Mouse (Mus musculus): ENCODE data around the gene Gm49388.

Gene Gm49388

GRCm38 (mm10) chr7:127785308-127785707, at the start of gene Gm49388:
TSS of gene Gm49388 (plus strand) at chr7:127785608.
- DNase-seq: no peak

- DNase-seq: peak; percentile 79
Observed at GRCm38 (mm10) chr7:127744366-127745045, 40.9 kb upstream of the Gm49388 start, which contains the start of gene Fbxl19. TSS of gene Fbxl19 (plus strand) at chr7:127744543.

- DNase-seq: peak; percentile 97
Observed at GRCm38 (mm10) chr7:127745251-127745651, 40.2 kb upstream of the Gm49388 start.

DNA sequence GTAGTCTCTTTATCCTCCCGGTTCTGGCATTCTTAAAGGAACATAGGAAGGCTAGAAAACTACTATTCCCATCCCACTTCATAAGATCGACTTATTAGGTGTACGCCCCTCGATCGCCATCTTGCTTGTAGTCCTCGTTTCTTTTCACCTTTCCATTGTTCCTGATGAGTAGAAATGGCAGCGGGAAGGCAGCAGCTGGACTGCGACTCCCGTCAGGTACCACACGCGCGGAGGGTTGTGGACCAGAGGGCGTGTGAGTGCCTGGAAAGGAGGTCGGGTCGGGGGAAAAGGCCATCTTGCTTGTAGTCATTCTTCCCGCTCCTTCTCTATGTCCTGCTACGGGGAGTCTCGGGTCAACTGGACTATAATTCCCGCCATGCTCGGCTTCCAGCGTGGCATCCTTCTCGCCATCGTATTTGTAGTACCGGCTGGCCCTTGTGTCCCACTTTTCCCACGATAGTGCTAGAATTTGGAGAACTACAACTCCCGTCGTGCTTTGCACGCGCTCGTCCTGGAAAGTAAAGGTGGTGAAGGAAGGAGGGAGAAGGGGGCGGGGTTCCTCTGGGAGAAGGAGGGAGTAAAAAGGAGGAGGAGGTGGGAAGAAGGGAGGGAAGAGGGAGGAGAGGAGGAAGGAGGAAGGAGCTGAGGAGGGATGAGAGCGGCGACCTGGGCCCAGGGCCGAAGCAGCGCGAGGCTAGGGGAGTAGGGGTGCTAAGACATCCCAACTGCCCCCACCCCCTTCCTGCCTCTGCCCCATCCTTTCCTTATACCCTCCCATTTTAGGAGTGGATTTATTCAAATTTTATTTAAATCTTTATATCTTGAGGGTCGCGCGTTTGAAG, 39.5 kb upstream of the Gm49388 start:
- peak; percentile 99 for DNase-seq

DNA sequence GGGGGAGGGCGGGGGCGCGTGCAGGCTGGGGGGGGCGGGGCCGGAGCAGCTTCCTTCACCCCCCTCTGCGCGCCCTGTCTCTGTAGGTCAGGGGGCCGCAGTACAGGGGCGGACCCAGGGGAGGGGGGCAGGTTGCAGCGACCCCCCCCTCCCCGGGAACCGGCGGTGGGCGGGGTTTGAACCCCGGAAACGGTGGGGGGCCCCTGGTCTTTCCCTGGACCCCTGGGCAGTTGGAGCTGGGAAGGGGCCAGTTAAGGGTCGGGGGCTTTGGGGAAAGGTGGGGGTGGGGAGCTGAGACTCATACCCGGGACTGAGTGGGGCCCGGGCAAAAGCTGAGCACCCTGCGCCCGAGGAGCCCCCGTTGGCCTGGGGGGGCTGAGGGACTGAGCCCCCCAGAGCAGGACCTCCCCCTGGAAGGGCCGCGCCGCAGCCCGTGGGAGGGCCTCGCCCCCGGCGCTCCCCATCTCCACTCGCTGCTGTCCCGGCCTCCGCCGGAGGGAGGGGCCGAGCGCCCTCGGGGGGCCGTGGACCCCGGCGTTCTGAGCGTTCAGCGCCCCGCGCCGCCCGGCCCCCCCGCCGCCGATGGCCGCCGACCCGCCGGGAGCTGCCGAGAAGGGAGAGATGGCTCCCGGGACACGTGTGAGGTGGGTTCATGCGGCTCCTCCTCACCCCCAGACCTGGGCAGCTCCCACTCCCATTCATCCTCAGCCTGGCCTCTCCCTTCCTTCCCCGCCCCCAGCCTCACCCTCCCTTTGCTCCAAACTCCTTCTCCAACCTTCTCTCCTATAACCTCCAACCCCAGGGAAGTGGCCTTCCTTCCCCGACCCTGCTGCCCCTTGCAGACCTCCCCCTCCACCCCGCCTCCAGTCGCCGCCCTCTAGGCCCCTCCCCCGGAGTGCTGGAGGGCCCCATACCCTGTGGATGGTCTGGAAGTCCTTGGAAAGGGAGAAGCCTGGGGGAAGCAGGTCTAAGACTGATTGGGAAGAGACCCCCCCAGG, 38.6 kb upstream of the Gm49388 start:
- peak; percentile 31 for DNase-seq

DNA sequence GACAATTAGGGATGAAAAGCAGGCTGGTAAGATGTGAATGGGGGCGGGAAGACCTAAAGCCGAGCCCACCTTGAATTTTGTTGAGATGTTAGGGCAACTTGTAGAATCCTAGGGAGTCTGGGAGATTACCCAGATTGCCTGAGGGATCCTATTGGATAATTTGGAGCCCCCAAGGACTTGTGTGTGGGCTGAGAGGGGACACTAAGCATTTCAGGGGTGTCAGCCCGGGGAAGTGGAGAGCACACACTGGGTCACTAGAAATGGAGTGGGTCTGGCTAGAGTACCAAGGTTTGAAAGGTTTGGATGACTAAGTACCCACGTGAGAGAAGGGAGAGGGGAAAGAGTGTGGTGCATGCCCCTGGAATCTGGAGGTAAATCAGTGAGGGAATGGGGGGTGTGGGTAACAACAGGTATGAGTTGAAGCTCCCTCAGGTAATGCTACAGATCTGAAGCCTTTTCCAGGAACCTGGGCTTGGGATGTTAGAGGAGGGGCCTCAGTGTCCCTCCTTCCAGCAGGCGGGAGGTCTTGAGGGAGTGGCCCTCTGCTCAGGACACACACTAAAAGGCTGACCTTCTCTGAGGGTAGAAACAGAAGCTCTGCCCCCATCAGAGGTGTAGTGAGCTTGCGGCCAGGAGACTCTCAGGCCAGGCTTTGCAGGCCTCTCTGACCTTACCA, 37.7 kb upstream of the Gm49388 start:
- no peak for DNase-seq

DNA sequence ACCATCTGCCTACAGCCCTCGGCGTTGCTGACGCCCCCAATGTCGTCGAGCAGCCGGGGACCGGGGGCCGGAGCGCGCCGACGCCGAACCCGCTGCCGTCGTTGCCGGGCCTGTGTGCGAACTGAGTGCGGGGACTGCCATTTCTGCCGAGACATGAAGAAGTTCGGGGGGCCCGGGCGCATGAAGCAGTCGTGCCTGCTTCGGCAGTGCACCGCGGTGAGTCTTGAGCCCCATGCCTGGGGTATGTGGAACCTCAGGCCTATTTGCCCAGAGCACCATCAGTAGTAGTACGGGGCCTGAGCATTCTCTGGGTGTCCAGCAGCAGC, 37.2 kb upstream of the Gm49388 start:
- no peak for DNase-seq

GRCm38 (mm10) chr7:127750131-127751127, 35.0 kb upstream of the Gm49388 start:
- peak; percentile 83 for DNase-seq

DNA sequence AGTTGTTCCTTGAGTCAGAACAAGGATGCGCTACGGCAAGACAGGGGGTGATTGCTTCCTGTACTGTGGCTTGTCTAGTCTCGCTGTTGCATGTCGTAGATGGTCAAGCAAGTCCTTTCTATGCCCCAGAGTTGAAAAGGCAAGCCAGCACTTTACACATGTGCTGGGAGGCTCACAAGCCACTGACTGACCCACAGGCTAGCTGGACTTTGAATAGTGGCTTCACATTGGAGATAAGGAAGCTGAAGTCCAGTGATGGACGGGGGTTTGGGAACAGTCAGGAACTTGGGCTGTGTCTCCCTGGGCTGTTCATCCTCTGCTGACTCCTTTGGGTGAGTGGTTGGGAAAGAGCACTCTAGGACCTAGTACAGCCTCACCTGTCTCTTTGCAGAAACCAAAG, 33.8 kb upstream of the Gm49388 start:
- no peak for DNase-seq

DNA sequence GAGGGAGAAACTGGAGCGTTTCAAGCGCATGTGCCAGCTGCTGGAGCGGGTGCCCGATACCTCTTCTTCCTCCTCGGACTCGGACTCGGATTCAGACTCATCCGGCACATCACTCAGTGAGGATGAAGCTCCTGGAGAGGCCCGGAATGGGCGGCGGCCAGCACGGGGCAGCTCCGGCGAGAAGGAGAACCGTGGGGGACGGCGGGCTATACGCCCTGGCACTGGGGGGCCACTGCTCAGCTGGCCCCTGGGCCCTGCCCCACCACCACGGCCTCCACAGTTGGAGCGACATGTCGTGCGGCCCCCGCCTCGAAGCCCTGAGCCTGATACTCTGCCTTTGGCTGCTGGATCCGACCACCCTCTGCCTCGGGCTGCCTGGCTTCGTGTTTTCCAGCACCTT, 33.3 kb upstream of the Gm49388 start:
- DNase-seq: no peak

DNA sequence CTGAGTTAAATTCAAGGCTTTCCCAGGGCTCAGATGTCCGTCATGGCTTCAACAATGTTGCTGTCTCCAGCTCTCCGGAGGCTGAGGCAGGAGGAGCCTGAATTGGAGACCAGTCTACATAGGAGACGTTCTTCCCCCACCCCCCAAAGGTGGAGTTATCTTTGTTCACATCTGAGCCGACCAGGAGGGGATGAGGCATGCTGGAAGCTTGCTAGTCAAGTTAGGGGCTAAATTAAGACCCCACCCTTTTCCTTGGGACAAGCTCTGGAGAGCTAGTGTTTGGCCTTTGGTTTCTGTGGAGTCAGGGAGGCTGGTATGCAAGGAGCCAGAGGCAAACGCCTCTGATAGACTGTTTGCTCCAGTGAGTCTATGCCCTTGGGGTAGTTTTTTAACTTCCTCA, 32.2 kb upstream of the Gm49388 start:
- no peak for DNase-seq

DNA sequence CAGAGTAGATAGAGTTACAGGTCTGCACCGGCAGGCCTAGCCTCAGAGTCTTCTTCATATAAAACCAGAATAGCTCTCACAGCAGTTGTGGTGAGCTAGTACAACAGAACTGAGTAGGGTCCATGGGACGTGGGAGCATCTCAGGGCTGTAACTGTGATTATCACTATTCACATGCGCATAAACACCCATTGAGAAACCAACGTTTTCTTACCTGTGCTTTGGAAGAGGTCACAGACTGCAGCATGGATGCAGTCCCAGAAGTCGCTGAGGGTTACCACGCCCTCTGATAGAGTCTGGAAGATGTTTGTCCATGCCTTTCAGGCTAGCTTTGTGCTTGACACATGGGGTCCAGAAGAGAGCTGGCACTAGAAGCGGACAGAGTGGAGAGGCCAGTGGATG, 31.7 kb upstream of the Gm49388 start:
- DNase-seq: no peak

GRCm38 (mm10) chr7:127759716-127760115, 25.7 kb upstream of the Gm49388 start:
- no peak for DNase-seq

GRCm38 (mm10) chr7:127760478-127760877, 24.9 kb upstream of the Gm49388 start:
- no peak for DNase-seq

- DNase-seq: peak; percentile 60
Observed at GRCm38 (mm10) chr7:127761026-127761425, 24.4 kb upstream of the Gm49388 start.

DNA sequence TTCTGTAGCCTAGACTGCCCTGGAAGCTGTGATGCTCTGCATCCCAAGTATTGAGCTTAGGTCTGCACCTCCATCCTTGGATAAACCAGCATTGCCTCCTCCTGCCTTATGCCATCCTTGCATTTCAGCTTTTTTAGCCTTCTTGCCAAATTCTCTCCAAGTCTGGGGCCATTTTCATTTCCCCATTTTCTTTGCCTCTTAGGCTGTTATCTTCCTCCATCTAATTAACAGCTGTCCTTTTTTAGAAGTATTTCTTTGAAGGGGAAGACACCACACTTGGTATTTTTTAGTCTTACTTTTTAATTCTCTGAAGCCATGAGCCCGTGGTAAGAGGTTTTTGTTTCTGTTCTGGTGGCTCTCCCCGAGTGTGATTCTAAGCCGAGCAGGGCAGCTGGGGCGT, 21.8 kb upstream of the Gm49388 start:
- no peak for DNase-seq

DNA sequence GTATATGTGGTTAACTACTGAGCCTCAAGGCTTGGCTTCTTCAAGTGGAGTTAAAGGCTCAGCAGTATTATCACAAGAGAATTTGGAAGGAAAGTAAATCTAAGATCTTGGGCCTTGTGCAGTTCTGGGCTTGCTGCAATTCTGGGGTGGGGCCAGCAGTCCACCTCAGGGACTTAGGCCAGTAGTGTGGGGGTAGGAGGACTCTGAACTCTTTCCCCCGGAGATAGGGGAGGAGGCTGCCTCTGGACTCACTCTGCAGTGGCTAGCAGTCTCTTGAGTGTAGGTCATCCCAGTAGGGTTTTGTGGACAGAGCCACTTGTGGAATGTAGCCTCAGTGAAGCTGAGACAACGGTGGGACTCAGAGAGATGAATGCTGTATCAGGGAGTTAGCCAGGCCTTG, 19.7 kb upstream of the Gm49388 start:
- no peak for DNase-seq

DNA sequence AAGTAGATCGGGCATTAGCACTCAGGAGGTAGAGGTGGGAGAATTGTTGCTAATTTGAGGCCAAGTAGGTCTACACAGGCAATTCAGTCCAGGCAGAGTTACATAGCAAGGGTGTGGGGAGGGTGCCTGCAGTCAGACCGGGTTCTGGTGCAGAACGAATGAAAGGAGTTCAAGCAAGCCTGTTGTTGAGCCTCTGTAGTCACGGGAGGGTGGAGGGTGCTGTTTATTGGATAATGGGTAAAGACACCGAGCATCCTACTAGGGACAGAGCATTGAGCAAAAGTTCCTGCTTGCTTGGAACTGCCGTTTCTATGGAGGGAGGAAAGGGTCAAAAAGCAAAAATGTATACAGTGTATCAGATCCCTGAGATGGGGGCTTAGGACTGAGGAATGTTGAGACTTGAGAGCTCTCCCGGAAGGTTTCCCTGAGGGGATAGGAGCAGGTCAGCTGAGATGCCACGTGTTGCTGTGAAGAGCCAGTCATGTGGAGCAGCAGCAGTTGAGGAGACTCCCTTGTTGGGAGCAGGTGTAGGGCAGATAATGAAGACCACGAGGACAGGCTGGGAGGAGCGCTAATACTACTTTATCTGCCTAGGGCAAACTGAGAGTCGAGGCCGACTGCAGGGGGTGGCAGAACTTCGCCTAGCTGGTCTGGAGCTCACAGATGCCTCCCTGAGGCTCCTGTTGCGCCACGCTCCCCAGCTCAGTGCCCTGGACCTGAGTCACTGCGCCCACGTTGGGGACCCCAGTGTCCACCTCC, 18.4 kb upstream of the Gm49388 start:
- DNase-seq: no peak

GRCm38 (mm10) chr7:127767671-127768345, 17.6 kb upstream of the Gm49388 start:
- no peak for DNase-seq

All from right cerebral cortex, adult 18-20 months (tissue).